Mouse (Mus musculus) thymus, postnatal 10 days (tissue): ENCODE measurements around the gene Slc32a1.

Experiments
- DNase-seq, 2 experiments: peaks; one replicate each; pipeline ENCODE4 v3.0.0; 2021; ENCODE audit warnings: low spot score in 2 of 2

The Slc32a1 gene

DNA sequence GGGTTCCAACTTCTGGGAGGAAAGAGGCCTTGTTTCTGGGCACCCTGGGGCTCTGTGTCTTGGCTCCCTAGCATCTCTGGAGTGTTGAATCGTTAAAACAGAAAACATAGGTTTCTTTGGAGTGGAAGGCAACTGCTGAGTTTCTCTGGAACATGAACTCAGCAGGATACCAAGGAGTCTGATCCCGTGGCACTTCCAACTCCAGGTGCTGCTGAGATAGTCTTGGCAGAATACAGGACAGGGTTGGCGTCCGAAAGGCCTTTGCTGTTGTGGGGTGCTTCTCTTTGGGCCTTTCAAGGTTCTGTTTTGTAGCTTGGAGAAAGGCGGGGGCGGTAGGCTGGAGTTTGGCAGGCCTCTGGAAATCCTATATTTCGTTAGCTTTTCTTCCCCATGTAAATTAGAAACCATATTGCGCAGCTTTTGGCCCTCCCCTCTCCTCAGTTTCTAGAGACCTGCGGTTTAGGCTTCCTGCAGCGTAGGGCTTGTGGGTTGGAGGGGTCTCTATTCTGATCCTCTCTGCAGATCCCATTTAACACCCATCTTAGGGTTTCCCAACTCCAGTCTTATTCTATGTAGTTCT lies 2.2 kb downstream of the Slc32a1 start:
- DNase-seq: no peak

- DNase-seq: peak; percentile 61 to 86
Observed at GRCm38 (mm10) chr2:158613541-158614417, 3.2 kb downstream of the Slc32a1 start.

DNA sequence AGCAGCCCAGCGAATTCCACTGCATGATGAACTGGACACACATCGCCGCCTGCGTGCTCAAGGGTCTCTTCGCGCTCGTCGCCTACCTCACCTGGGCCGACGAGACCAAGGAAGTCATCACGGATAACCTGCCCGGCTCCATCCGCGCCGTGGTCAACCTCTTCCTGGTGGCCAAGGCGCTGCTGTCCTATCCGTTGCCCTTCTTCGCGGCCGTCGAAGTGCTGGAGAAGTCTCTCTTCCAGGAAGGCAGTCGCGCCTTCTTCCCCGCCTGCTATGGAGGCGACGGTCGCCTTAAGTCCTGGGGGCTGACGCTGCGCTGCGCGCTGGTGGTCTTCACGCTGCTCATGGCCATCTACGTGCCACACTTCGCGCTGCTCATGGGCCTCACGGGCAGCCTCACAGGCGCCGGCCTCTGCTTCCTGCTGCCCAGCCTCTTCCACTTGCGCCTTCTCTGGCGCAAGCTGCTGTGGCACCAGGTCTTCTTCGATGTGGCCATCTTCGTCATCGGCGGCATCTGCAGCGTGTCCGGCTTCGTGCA lies 3.9 kb downstream of the Slc32a1 start:
- DNase-seq: no peak

DNA sequence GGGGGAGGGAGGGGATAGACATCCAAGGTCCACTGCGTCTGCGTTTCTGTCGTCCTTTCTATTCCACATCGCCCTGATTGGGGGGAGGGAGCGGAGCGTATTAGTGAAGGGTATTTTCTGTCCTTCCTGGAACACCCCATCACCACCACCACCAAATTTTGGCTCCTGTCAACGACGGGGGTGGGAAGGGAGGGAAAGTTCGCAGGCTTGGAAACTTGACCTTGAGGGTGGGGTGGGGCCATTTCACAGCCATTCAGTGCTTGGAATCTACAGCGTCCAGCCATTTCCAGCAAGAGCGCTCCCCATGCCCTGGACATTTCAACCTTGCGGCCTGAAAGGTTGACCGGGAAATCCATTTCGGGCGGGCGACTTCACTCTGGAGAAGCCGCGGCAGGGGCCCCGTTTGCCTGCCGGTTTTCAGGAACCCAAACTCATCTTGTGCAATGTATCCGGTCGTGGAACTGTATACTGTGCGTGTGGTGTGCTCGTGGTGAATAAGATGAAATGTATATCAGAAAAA lies 4.7 kb downstream of the Slc32a1 start:
- no peak for DNase-seq

GRCm38 (mm10) chr2:158615702-158616101 lies 5.1 kb downstream of the Slc32a1 start:
- no peak for DNase-seq

- DNase-seq: no peak
Observed at GRCm38 (mm10) chr2:158616296-158616695, 5.7 kb downstream of the Slc32a1 start.

DNA sequence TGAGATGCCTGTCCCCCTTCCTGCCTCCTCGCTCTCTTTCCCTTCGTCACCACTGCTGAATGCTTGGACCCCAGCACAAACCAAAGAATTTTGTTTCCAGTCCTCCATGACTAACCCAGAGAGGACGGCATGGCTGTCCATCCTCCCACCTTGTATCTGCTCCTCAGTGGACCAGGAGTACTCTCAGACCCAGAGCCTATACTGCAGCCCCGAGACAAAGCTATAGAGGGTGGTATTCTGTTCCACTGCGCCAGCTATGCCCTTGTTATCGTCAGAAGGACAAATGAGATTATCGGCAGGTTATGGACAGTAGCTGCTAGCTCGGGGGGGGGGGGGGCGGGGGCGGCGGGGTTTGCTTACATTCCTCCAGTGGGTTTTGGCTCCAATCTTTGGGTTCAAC lies 6.2 kb downstream of the Slc32a1 start:
- no peak for DNase-seq

GRCm38 (mm10) chr2:158624718-158625222 lies 14.2 kb downstream of the Slc32a1 start, which contains the start of gene Actr5:
Actr5 (plus strand) TSS chr2:158624888.
- peak; percentile 88 to 92 for DNase-seq

DNA sequence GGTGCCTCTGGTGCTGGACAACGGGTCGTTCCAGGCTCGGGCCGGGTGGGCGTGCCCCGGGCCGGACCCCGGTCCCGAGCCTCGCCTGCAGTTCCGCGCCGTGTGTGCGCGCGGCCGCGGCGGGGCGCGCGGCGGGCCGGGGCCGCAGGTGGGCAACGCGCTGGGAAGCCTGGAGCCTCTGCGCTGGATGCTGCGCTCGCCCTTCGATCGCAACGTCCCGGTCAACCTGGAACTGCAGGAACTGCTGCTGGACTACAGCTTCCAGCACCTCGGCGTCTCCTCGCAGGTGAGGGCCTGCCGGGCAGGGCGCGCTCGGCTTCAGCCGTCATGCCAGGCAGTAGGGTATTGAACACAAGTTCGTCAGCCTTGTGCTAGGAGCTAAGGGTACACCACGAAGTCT lies 14.7 kb downstream of the Slc32a1 start:
- DNase-seq: peak in 1 of 2 experiments; percentile 42

- DNase-seq: no peak
Observed at GRCm38 (mm10) chr2:158625697-158626096, 15.1 kb downstream of the Slc32a1 start.

DNA sequence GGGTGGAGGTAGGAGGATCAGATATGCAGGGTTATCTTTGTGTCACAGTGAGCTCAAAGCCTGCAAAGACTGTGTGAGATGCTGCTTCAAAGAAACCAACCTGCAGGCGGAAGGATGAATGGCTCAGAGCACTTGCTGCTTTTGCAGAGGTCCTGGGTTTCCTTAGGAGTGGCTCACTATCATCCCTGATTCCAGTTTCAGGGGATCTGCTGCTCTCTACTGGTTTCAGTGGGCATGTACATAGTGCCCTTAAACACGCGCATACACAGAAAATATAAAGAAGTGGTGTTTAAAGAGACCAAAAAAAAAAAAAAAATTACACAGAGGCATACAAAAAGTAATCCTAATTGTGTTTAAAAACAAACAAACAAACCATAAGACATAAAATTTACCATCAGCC lies 18.3 kb downstream of the Slc32a1 start:
- no peak for DNase-seq

GRCm38 (mm10) chr2:158629414-158629813 lies 18.8 kb downstream of the Slc32a1 start:
- DNase-seq: no peak

DNA sequence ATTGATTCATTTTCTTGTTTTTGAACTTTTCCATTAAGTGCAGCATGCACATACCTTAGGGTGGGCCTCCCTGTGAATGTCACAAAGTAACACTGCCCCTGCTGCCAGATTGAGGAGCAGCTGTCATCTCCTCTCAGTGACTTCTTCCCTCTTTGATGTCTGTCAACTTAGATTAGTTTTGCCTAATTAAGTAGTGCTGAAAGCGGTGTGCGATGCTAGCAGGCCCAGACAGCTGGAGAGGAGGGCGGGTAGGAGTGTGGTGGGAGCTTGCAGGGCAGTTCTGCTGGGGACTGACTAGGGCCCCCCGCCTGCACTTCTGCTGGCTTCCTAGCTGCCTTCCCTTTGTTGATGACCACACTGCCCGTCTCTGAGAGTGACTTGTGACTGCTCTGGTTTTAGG lies 21.3 kb downstream of the Slc32a1 start:
- DNase-seq: no peak

DNA sequence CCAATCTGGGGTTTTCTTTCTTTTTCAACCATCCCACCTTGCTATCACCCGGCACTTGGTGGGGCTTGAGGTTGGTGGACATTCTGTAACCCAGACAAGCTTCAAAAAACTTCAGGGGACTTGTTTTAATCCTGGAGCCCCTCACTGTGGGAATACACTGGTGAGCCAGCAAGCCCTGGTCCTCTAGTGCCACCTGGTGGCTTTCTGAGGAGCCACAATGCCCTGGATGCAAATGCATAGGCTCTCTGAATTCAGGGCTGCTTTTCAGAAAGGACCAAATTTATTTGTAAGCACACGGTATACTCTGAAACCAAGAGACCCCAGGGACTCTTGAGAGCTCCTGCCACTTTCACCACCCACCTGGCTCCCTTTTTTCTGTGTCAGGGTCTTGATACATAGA lies 31.3 kb downstream of the Slc32a1 start:
- peak; percentile 45 to 74 for DNase-seq

DNA sequence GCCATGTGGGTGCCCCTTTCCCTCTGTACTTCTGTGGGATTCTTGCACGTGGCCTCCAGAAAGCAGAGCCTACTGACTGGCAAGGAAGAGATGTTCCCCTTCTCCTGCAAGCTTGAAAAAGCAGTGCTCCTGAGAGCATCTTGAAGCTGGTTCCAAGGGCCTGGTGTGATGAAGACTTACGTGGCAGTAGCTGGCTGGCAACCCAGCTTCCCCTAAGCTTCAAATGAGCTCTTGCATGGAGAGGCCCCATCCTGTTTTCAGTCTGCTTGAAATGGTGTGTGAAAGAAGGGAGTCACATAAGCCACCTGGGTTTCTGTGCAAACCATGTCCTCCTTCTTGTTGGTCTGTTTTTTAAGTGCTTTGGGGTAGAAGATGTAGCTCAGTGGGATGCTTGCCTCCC lies 32.0 kb downstream of the Slc32a1 start:
- no peak for DNase-seq

GRCm38 (mm10) chr2:158643791-158644190 lies 33.2 kb downstream of the Slc32a1 start:
- DNase-seq: no peak

DNA sequence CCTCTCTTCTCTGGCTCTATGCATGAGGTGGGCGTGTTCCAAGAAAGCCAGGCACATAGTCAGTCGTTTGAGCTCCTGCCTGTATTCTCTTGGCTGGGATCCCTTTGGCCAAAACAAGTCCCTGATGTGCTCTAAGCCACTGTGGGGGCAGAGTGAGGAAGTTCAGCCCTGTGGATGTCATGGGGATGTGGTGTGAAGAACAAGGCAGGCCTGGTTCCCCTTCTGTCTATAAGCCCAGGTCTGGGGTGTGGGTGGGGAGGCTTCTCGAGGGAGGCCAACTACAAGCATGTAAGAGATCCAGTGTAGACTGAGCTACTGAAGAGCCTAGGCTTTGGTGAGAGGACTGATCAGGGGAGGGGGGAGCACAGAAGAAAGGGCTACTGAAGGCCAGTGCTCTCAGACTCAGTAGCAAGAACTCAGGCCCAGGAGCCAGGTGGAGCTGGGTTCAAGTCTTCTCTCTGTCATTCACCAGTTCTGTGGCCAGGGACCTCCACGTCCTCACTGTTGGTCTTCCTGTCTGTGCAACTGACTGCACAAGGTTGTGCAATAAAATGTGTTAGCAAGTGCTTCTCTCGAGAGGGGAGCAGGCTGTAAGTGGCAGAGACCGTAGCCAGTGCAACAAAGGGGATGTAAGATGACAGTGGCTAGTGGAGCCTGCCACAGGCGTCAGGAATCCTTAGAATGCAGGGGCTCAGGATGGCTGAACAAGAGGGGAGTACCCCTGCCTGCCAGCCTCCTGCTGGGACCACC lies 40.8 kb downstream of the Slc32a1 start:
- DNase-seq: no peak

DNA sequence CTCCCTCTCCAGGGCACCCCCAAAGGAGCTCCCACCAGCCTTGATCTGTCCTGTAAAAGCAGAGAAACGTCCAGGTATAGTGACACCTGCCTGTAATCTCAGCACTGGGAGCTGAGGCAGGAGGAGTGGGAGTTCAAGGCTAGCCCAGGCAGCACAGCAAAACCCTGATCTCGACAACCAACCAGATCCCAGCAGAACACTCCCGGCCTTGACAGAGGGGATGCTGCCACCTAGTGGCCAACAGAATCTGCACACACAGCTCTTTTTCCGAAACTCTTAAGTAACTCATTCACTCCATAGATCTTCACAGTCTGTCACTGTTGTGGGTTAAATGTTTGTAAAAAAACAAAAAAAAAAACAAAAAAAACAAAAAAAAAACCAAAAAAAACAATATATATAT lies 42.4 kb downstream of the Slc32a1 start:
- peak; percentile 53 to 83 for DNase-seq

GRCm38 (mm10) chr2:158654717-158655116 lies 44.1 kb downstream of the Slc32a1 start:
- no peak for DNase-seq

DNA sequence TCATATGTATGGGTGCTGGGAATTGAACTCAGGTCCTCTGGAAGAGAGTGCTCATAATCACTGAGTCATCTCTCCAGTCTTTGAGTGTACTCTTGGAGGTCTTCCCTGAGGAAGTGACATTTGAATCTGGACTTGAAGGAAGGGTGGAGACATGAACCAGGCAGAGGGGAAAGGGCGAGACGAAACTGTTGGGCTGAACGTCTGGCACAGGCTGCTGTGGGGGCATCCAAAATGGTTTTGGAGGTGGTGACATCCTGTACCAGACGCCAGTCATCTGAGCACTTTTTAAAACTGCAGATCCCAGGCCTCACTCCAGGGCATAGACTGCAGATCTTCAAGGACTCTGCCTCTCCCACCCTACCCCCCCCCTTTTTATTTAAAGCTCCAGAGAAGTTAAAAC lies 45.2 kb downstream of the Slc32a1 start:
- no peak for DNase-seq

GRCm38 (mm10) chr2:158658822-158659221 lies 48.3 kb downstream of the Slc32a1 start:
- no peak for DNase-seq

GRCm38 (mm10) chr2:158659346-158659745 lies 48.8 kb downstream of the Slc32a1 start:
- DNase-seq: no peak
